Mouse (Mus musculus) liver, embryonic 14.5 days (tissue): ENCODE results near the gene Sirt4. TPM values are rescaled to one million over a fixed set of nuclear protein-coding genes. Genes with fewer than 3 reads are reported as not detected.

ENCODE experiments used
- ATAC-seq: fragments of 200-750 bp; cut with Nextera tagmentation; 2 replicates; pipeline ENCODE4 v1.8.0; 2017; ENCODE audit warnings: moderate number of reproducible peaks, mild to moderate bottlenecking, moderate library complexity; ENCODE audit not compliant: insufficient read depth
- DNase-seq, 3 experiments: peaks; one replicate each; pipeline ENCODE4 v3.0.0-alpha.2; 2012 to 2013; ENCODE audit warnings: low read depth in 3 of 3, low spot score in 3 of 3
- H3K27ac ChIP-seq: fragments of 300-500 bp; sonication (generic); 2 replicates; pipeline ENCODE4 v1.5.1; 2014; ENCODE audit warnings: moderate library complexity, mild to moderate bottlenecking, control low read depth, inconsistent platforms
- H3K27me3 ChIP-seq: fragments of 300-500 bp; sonication (generic); 2 replicates; pipeline ENCODE4 v1.6.1; 2014; ENCODE audit warnings: mild to moderate bottlenecking, low read length, moderate library complexity; ENCODE audit not compliant: control insufficient read depth, insufficient read depth
- H3K36me3 ChIP-seq: fragments of 300-500 bp; sonication (generic); replicated peaks from 2 replicates; pipeline ENCODE4 v1.6.1; 2014; ENCODE audit warnings: low read depth; ENCODE audit not compliant: control insufficient read depth, insufficient read depth
- H3K4me1 ChIP-seq, 2 experiments: fragments of 200-500 bp in 1 of 2; fragments of 300-500 bp in 1 of 2; sonication (generic) in 1 of 2; replicated peaks; 2 replicates each; pipeline ENCODE4 v1.6.1; 2012 to 2014; ENCODE audit warnings: antibody characterized with exemption in 1 of 2, inconsistent platforms in 1 of 2, low read length in 1 of 2; ENCODE audit not compliant: control insufficient read depth in 2 of 2, insufficient read depth in 2 of 2
- H3K4me2 ChIP-seq: fragments of 300-500 bp; sonication (generic); 2 replicates; pipeline ENCODE4 v1.6.1; 2014; ENCODE audit warnings: low read depth, mild to moderate bottlenecking, control low read depth, moderate library complexity
- H3K4me3 ChIP-seq, 2 experiments: fragments of 200-500 bp in 1 of 2; fragments of 300-500 bp in 1 of 2; sonication (generic) in 1 of 2; 2 replicates each; pipeline ENCODE4 v1.5.1; 2012 to 2014; ENCODE audit warnings: low read depth in 2 of 2, low read length in 2 of 2, mild to moderate bottlenecking in 2 of 2, control low read depth in 1 of 2, inconsistent platforms in 1 of 2, moderate library complexity in 1 of 2; ENCODE audit not compliant: insufficient read depth in 1 of 2
- H3K9ac ChIP-seq: fragments of 300-500 bp; sonication (generic); replicated peaks from 2 replicates; pipeline ENCODE4 v1.6.1; 2014; ENCODE audit warnings: mild to moderate bottlenecking, control low read depth, moderate library complexity
- H3K9me3 ChIP-seq: fragments of 300-500 bp; sonication (generic); 2 replicates; pipeline ENCODE4 v1.6.1; 2016; ENCODE audit warnings: low read length, mixed read lengths; ENCODE audit not compliant: control insufficient read depth
- CTCF ChIP-seq: IDR thresholded peaks from 2 replicates; pipeline ENCODE4 v1.5.1; 2016; ENCODE audit warnings: antibody characterized with exemption, low read depth, control low read depth
- EP300 ChIP-seq: IDR thresholded peaks from 2 replicates; pipeline ENCODE4 v1.6.1; 2016; ENCODE audit warnings: antibody characterized with exemption, low read depth
- WGBS: fragments of 180-500 bp; shearing (Covaris S2); extraction: QIAGEN DNeasy Blood & Tissue Kit; methylation state at CpG from one replicate; pipeline ENCODE4 v1.1.7; 2014; ENCODE audit not compliant: insufficient replicate concordance; 5-methylcytosine and 5-hydroxymethylcytosine counted together
- polyA plus RNA-seq, 2 experiments: library from polyadenylated mRNA; depleted of rRNA in 1 of 2; stranded (reverse) in 1 of 2; unstranded in 1 of 2; fragments of >200 nt; fragmentation: Nextera tagmentation in 1 of 2; extraction: Ambion mirVana in 1 of 2; gene quantifications; 2 replicates each; pipeline versions ENCODE4 v1.2.1 to v1.2.3; 2012 to 2014

Sirt4 gene
- polyA plus RNA-seq, 2 experiments = 3.9 to 8.4 TPM

DNA sequence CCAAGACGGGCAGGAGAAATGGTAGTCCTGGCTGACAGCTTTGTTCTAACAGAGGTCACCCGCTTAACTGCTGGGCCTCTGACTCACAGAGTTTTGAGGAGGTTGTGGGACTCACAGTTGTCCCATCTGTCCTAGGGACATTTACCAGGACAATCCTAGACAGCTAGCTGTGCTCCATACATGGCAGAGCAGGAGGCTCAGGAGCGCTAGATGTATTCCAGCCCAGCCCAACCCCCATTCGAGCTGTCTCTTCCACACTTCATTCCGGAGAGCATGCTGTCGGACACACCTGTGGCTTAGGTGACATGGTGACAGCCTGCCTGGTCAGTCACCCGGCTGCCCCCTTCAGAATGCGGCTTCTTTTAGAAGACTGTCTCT, 44.8 kb upstream of the Sirt4 start:
- H3K4me2 ChIP-seq = no peak overlapping the region
- H3K4me3 ChIP-seq = no peak overlapping the region
- H3K27me3 ChIP-seq = no peaks in the 10 kb centered on the region
- TF ChIP-seq CTCF = no peak
- TF ChIP-seq EP300 = no peak
- H3K27ac ChIP-seq = no peak overlapping the region
- 54% methylated on average over 8 of the region's 8 CpGs for WGBS
- H3K4me1 ChIP-seq = peaks cover 31 to 50% of the 10 kb centered on the region in 2 experiments
- DNase-seq (no peak), ATAC-seq (no peak)
- H3K9me3 ChIP-seq = no peaks in the 10 kb centered on the region
- H3K9ac ChIP-seq = no peak overlapping the region
- H3K36me3 ChIP-seq = no peaks in the 10 kb centered on the region

- TF ChIP-seq CTCF = no peak
- TF ChIP-seq EP300 = no peak
- no peaks in the 10 kb centered on the region for H3K9me3 ChIP-seq
These were observed 43.6 kb upstream of the Sirt4 start for GRCm38 (mm10) chr5:115528128-115528527.

GRCm38 (mm10) chr5:115526456-115527202, 42.1 kb upstream of the Sirt4 start:
- no peaks in the 10 kb centered on the region for H3K27me3 ChIP-seq
- peaks cover 19 to 49% of the 10 kb centered on the region in 2 experiments for H3K4me1 ChIP-seq
- no peak overlapping the region for H3K9ac ChIP-seq
- no peaks in the 10 kb centered on the region for H3K9me3 ChIP-seq
- H3K4me2 ChIP-seq = no peak overlapping the region
- DNase-seq = no peak
- no peaks in the 10 kb centered on the region for H3K36me3 ChIP-seq
- ATAC-seq = no peak
- no peak overlapping the region for H3K27ac ChIP-seq
- no peak overlapping the region for H3K4me3 ChIP-seq
- TF ChIP-seq CTCF (no peak), EP300 (no peak)
- WGBS = 75% methylated on average over 17 of the region's 17 CpGs

More at GRCm38 (mm10) chr5:115528128-115528527, 43.6 kb upstream of the Sirt4 start:
- Histone ChIP-seq H3K36me3 (no peaks in the 10 kb centered on the region), H3K4me3 (no peak overlapping the region), H3K27me3 (no peaks in the 10 kb centered on the region), H3K4me1 (peaks cover 26 to 50% of the 10 kb centered on the region in 2 experiments), H3K27ac (no peak overlapping the region), H3K4me2 (no peak overlapping the region), H3K9ac (no peak overlapping the region)
- DNase-seq (no peak), ATAC-seq (no peak)
- whole genome bisulfite sequencing = 61% methylated on average over 5 of the region's 5 CpGs

DNA sequence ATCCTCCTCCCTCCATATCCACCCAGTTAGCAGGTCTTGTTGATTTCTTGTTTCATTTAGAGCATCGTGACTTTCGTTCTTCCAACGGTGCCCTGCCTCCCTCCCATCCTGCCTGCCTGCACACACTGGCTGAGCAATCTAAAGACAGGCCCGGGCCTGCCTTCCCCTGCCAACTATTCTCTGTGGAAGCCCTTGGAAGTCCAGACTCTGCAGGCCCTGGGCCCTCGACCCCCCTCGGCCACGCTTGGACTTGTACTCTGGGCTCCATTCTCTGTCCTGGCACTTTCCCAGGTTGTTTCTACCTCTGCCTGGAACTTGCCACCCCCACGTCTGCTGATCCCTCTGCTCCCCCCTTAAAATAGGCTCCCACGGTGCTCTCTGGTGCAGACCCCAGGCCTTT, 41.4 kb upstream of the Sirt4 start:
- H3K36me3 ChIP-seq = no peaks in the 10 kb centered on the region
- peaks cover 16 to 46% of the 10 kb centered on the region in 2 experiments for H3K4me1 ChIP-seq
- ATAC-seq (no peak), DNase-seq (no peak)
- 67% methylated on average over 9 of the region's 9 CpGs for WGBS
- H3K27me3 ChIP-seq = no peaks in the 10 kb centered on the region
- H3K4me3 ChIP-seq = no peak overlapping the region
- H3K4me2 ChIP-seq = no peak overlapping the region
- TF ChIP-seq EP300 = no peak
- no peak for TF ChIP-seq CTCF
- H3K27ac ChIP-seq = no peak overlapping the region
- no peak overlapping the region for H3K9ac ChIP-seq
- no peaks in the 10 kb centered on the region for H3K9me3 ChIP-seq

- DNase-seq = no peak
- no peak overlapping the region for H3K27ac ChIP-seq
- H3K4me3 ChIP-seq = no peak overlapping the region
- no peaks in the 10 kb centered on the region for H3K9me3 ChIP-seq
- H3K4me1 ChIP-seq = peaks cover 11 to 46% of the 10 kb centered on the region in 2 experiments
- no peak overlapping the region for H3K4me2 ChIP-seq
- 74% methylated on average over 4 of the region's 4 CpGs for whole genome bisulfite sequencing
- H3K9ac ChIP-seq = no peak overlapping the region
- no peak for ATAC-seq
- no peaks in the 10 kb centered on the region for H3K36me3 ChIP-seq
- TF ChIP-seq CTCF (no peak), EP300 (no peak)
- no peaks in the 10 kb centered on the region for H3K27me3 ChIP-seq
These were observed 40.9 kb upstream of the Sirt4 start for GRCm38 (mm10) chr5:115525416-115525815.
